Mouse (Mus musculus): ENCODE measurements around the gene Surf1. TPM values are rescaled to one million over a fixed set of nuclear protein-coding genes. Genes with fewer than 3 reads are reported as not detected.
A peak's percentile ranks its signal among the peaks of the same experiment; 100 is the strongest.

The Surf1 gene
- polyA plus RNA-seq, 1 experiment from 2014 or later = 59.7 TPM

DNA sequence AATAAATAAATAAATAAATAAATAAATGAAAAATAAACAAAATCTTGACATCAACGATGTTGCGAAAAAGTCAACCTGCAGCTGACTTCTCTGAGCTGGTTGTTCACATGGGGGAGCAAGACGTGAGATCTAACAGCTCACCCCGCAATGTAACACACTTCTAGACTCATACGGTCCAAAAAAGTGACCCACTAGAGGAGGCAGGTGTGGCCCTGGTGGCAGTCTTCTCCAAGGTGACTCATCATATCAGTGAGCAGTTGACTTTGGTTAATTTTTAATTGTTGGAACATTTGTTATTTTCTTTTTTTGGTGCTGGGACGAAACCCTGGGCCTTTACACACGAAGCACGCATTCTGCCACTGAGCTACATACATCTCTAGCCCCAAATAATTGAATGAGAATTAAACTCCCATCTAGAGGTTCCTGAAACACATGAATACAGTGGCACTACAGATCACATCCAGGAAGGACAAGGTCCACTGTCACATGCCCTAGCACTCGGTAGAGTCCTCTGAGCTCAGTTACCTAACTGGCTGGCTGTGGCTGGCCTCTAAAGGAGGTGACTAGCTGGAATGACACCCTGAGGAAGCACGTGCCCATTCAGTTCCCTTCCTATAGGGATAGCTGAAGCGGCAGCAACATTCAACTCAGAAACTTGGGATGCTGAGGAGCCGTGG, 40.6 kb upstream of the Surf1 start:
- WGBS = 83% methylated on average over 12 of the region's 12 CpGs
- TF ChIP-seq CTCF (IDR thresholded peaks at IDR 0.05) = no peak
- TF ChIP-seq EP300 (IDR thresholded peaks at IDR 0.05) = no peak
- H3K4me1 ChIP-seq (ENCODE audit: insufficient read depth, low read depth, low read length) = no peaks in the 10 kb centered on the region
- H3K27ac ChIP-seq (ENCODE audit: low read length) = no peak overlapping the region
- H3K9ac ChIP-seq (replicated peaks; ENCODE audit: low read depth) = no peak overlapping the region
- no peaks in the 10 kb centered on the region for H3K9me3 ChIP-seq (ENCODE audit: low read length)
- peaks cover 35% of the 10 kb centered on the region for H3K36me3 ChIP-seq (ENCODE audit: insufficient read depth, low read length)
- H3K27me3 ChIP-seq (replicated peaks; ENCODE audit: insufficient read depth, low read length) = no peaks in the 10 kb centered on the region
- ATAC-seq = no peak
- no peak overlapping the region for H3K4me3 ChIP-seq (ENCODE audit: low read depth, low read length)
- H3K4me2 ChIP-seq (replicated peaks; ENCODE audit: low read depth, low read length) = no peak overlapping the region
- no peak for DNase-seq (ENCODE audit: low spot score)

GRCm38 (mm10) chr2:26954735-26955395, 38.5 kb upstream of the Surf1 start:
- no peaks in the 10 kb centered on the region for H3K27me3 ChIP-seq (replicated peaks; ENCODE audit: insufficient read depth, low read length)
- DNase-seq (ENCODE audit: low spot score) = peak; percentile 42
- no peak overlapping the region for H3K27ac ChIP-seq (ENCODE audit: low read length)
- H3K4me2 ChIP-seq (replicated peaks; ENCODE audit: low read depth, low read length) = no peak overlapping the region
- no peaks in the 10 kb centered on the region for H3K9me3 ChIP-seq (ENCODE audit: low read length)
- H3K4me3 ChIP-seq (ENCODE audit: low read depth, low read length) = no peak overlapping the region
- peaks cover 27% of the 10 kb centered on the region for H3K36me3 ChIP-seq (ENCODE audit: insufficient read depth, low read length)
- no peak overlapping the region for H3K9ac ChIP-seq (replicated peaks; ENCODE audit: low read depth)
- no peaks in the 10 kb centered on the region for H3K4me1 ChIP-seq (ENCODE audit: insufficient read depth, low read depth, low read length)
- TF ChIP-seq CTCF (IDR thresholded peaks at IDR 0.05) (no peak), EP300 (IDR thresholded peaks at IDR 0.05) (no peak)
- no peak for ATAC-seq
- WGBS = 86% methylated on average over 2 of the region's 2 CpGs

- WGBS = 89% methylated on average over 8 of the region's 8 CpGs
- ATAC-seq (no peak), DNase-seq (ENCODE audit: low spot score) (no peak)
- Histone ChIP-seq H3K4me2 (replicated peaks; ENCODE audit: low read depth, low read length) (no peak overlapping the region), H3K36me3 (ENCODE audit: insufficient read depth, low read length) (peaks cover 23% of the 10 kb centered on the region), H3K9me3 (ENCODE audit: low read length) (no peaks in the 10 kb centered on the region), H3K4me3 (ENCODE audit: low read depth, low read length) (no peak overlapping the region), H3K27me3 (replicated peaks; ENCODE audit: insufficient read depth, low read length) (no peaks in the 10 kb centered on the region), H3K27ac (ENCODE audit: low read length) (no peak overlapping the region), H3K9ac (replicated peaks; ENCODE audit: low read depth) (no peak overlapping the region), H3K4me1 (ENCODE audit: insufficient read depth, low read depth, low read length) (no peaks in the 10 kb centered on the region)
- TF ChIP-seq EP300 (IDR thresholded peaks at IDR 0.05) (no peak), CTCF (IDR thresholded peaks at IDR 0.05) (no peak)
Observed at GRCm38 (mm10) chr2:26952866-26953265, 36.5 kb upstream of the Surf1 start.

GRCm38 (mm10) chr2:26952193-26952592, 35.9 kb upstream of the Surf1 start:
- Histone ChIP-seq H3K27ac (ENCODE audit: low read length) (no peak overlapping the region), H3K27me3 (replicated peaks; ENCODE audit: insufficient read depth, low read length) (no peaks in the 10 kb centered on the region), H3K4me3 (ENCODE audit: low read depth, low read length) (no peak overlapping the region), H3K36me3 (ENCODE audit: insufficient read depth, low read length) (peaks cover 23% of the 10 kb centered on the region), H3K9ac (replicated peaks; ENCODE audit: low read depth) (no peak overlapping the region), H3K4me2 (replicated peaks; ENCODE audit: low read depth, low read length) (no peak overlapping the region), H3K4me1 (ENCODE audit: insufficient read depth, low read depth, low read length) (no peaks in the 10 kb centered on the region), H3K9me3 (ENCODE audit: low read length) (no peaks in the 10 kb centered on the region)
- TF ChIP-seq CTCF (IDR thresholded peaks at IDR 0.05) (no peak), EP300 (IDR thresholded peaks at IDR 0.05) (no peak)
- ATAC-seq (no peak), DNase-seq (ENCODE audit: low spot score) (no peak)
- 85% methylated on average over 4 of the region's 4 CpGs for WGBS

DNA sequence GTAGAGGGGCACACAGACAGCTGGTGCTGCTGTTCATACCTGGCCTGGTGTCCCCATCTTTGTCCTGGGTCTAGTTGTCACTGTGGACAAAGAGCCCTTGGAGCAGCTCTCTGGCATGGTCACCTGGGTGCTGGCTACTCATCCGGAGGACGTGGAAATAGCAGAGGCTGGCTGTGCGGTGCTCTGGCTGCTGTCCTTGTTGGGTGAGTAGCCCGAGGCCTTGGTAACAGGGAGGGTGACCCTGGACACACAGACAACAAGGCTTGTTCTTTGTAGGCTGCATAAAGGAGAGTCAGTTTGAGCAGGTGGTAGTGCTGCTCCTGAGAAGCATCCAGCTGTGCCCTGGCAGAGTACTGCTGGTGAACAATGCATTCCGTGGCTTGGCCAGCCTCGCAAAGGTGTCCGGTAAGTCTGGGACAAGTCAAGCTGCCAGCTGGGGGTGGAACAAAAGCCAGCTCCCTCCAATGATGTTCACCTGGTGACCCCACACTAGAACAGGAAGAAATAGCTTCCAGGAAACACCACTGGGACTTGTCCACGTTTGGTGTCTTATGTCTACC, 35.1 kb upstream of the Surf1 start:
- Histone ChIP-seq H3K4me2 (replicated peaks; ENCODE audit: low read depth, low read length) (no peak overlapping the region), H3K4me1 (ENCODE audit: insufficient read depth, low read depth, low read length) (no peaks in the 10 kb centered on the region), H3K27ac (ENCODE audit: low read length) (no peak overlapping the region), H3K27me3 (replicated peaks; ENCODE audit: insufficient read depth, low read length) (no peaks in the 10 kb centered on the region), H3K9ac (replicated peaks; ENCODE audit: low read depth) (no peak overlapping the region), H3K4me3 (ENCODE audit: low read depth, low read length) (no peak overlapping the region), H3K9me3 (ENCODE audit: low read length) (no peaks in the 10 kb centered on the region), H3K36me3 (ENCODE audit: insufficient read depth, low read length) (peaks cover 17% of the 10 kb centered on the region)
- DNase-seq (ENCODE audit: low spot score) = no peak
- 92% methylated on average over 8 of the region's 8 CpGs for WGBS
- no peak for TF ChIP-seq EP300 (IDR thresholded peaks at IDR 0.05)
- ATAC-seq = no peak

- Histone ChIP-seq H3K36me3 (ENCODE audit: insufficient read depth, low read length) (peaks cover 11% of the 10 kb centered on the region), H3K4me1 (ENCODE audit: insufficient read depth, low read depth, low read length) (no peaks in the 10 kb centered on the region), H3K9me3 (ENCODE audit: low read length) (no peaks in the 10 kb centered on the region), H3K27ac (ENCODE audit: low read length) (no peak overlapping the region), H3K4me3 (ENCODE audit: low read depth, low read length) (no peak overlapping the region), H3K4me2 (replicated peaks; ENCODE audit: low read depth, low read length) (no peak overlapping the region), H3K9ac (replicated peaks; ENCODE audit: low read depth) (no peak overlapping the region), H3K27me3 (replicated peaks; ENCODE audit: insufficient read depth, low read length) (no peaks in the 10 kb centered on the region)
- ATAC-seq (no peak), DNase-seq (ENCODE audit: low spot score) (no peak)
- TF ChIP-seq CTCF (IDR thresholded peaks at IDR 0.05) (no peak), EP300 (IDR thresholded peaks at IDR 0.05) (no peak)
- WGBS = 82% methylated on average over 2 of the region's 2 CpGs
Observed at GRCm38 (mm10) chr2:26950411-26950810, 34.1 kb upstream of the Surf1 start.
